9 mouse cellular contexts compared by ENCODE assay signal in genomic region chr9:57485774-57486173, GRCm38 (mm10). TPM values are rescaled to one million over a fixed set of nuclear protein-coding genes. Genes with fewer than 3 reads are reported as not detected.
DNase-seq lines count a peak whose midpoint lies in the region; ATAC-seq and TF ChIP-seq lines count a peak whose summit lies in the region.
"Had no signal": no experiment of that assay in that cellular context is flagged by ENCODE, and none has a peak within 500 bp of the region (broad histone marks: within the 10 kb centered on the region; RNA-seq: fewer than 3 reads in every experiment).

No protein-coding gene starts in this region.

- no peak for ATAC-seq in embryonic facial prominence, embryonic 11.5 days (replicated peaks; ENCODE audit: insufficient number of reproducible peaks, low FRiP score, low TSS enrichment, low read depth)
- ATAC-seq in liver, embryonic 14.5 days (ENCODE audit: insufficient read depth): no peak
- ATAC-seq in neutrophil, adult 5-6 weeks (ENCODE audit: extremely low read depth, insufficient number of reproducible peaks, low FRiP score, poor library complexity, severe bottlenecking): peak; percentile 75

- peak; percentile 97 for TF ChIP-seq CTCF in liver, embryonic 14.5 days (IDR thresholded peaks at IDR 0.05; ENCODE audit: low read depth)

- no peak for TF ChIP-seq EP300 in liver, embryonic 14.5 days (IDR thresholded peaks at IDR 0.05; ENCODE audit: low read depth)

- no peaks in the 10 kb centered on the region for H3K36me3 ChIP-seq in embryonic facial prominence, embryonic 11.5 days (replicated peaks; ENCODE audit: control insufficient read depth, insufficient read depth, low read depth, low read length)
- H3K36me3 ChIP-seq in liver, embryonic 14.5 days (replicated peaks; ENCODE audit: control insufficient read depth, insufficient read depth, low read depth): no peaks in the 10 kb centered on the region
- H3K36me3 ChIP-seq: embryonic facial prominence, embryonic 15.5 days had no signal

- no peak overlapping the region for H3K4me3 ChIP-seq in embryonic facial prominence, embryonic 11.5 days (ENCODE audit: low read depth, low read length)
- no peak overlapping the region for H3K4me3 ChIP-seq in liver, embryonic 14.5 days (ENCODE audit: insufficient read depth in 1 of 2, low read depth in 2 of 2, low read length in 2 of 2)
- H3K4me3 ChIP-seq: embryonic facial prominence, embryonic 15.5 days had no signal

- 0 out of 2 replicates have a peak overlapping the region, but pooled peaks have one; percentile 25 for H3K9ac ChIP-seq in embryonic facial prominence, embryonic 11.5 days (replicated peaks; ENCODE audit: low read length)
- H3K9ac ChIP-seq in liver, embryonic 14.5 days (replicated peaks): no peak overlapping the region
- H3K9ac ChIP-seq: embryonic facial prominence, embryonic 15.5 days had no signal

- H3K4me1 ChIP-seq in embryonic facial prominence, embryonic 11.5 days (ENCODE audit: control insufficient read depth, insufficient read depth, low read length): no peaks in the 10 kb centered on the region
- H3K4me1 ChIP-seq in liver, embryonic 14.5 days (replicated peaks; ENCODE audit: control insufficient read depth in 2 of 2, insufficient read depth in 2 of 2, low read length in 1 of 2): no peaks in the 10 kb centered on the region
- H3K4me1 ChIP-seq: embryonic facial prominence, embryonic 15.5 days had no signal

- H3K4me2 ChIP-seq in embryonic facial prominence, embryonic 11.5 days (ENCODE audit: low read depth, low read length): no peak overlapping the region
- H3K4me2 ChIP-seq in liver, embryonic 14.5 days (ENCODE audit: low read depth): no peak overlapping the region
- H3K4me2 ChIP-seq: embryonic facial prominence, embryonic 15.5 days had no signal

- DNase-seq in CD4-positive helper T cell, adult 2 months (ENCODE audit: low read depth, low spot score): peak; percentile 74
- peak; percentile 85 to 86 for DNase-seq in adrenal gland, postnatal 36 days
- DNase-seq in embryonic facial prominence, embryonic 11.5 days (ENCODE audit: low spot score): peak; percentile 88
- DNase-seq in heart, adult 9 months (ENCODE audit: low spot score in 2 of 2): peak; percentile 40 to 73
- DNase-seq in kidney, postnatal 10 days: peak; percentile 91
- peak; percentile 47 to 59 (median 51) for DNase-seq in liver, embryonic 14.5 days (ENCODE audit: low read depth in 3 of 3, low spot score in 3 of 3)
- peak; percentile 81 for DNase-seq in testis, postnatal 14 days (ENCODE audit: low spot score)

- WGBS in embryonic facial prominence, embryonic 11.5 days: 15% methylated on average over 7 of the region's 7 CpGs
- WGBS in liver, embryonic 14.5 days (ENCODE audit: insufficient replicate concordance): 15% methylated on average over 7 of the region's 7 CpGs

- H3K9me3 ChIP-seq in embryonic facial prominence, embryonic 11.5 days (replicated peaks; ENCODE audit: control insufficient read depth, low read length): no peaks in the 10 kb centered on the region
- no peaks in the 10 kb centered on the region; the same call in 1 of the 2 replicates for H3K9me3 ChIP-seq in liver, embryonic 14.5 days (ENCODE audit: control insufficient read depth, low read length)
- H3K9me3 ChIP-seq: embryonic facial prominence, embryonic 15.5 days had no signal

- H3K27ac ChIP-seq in embryonic facial prominence, embryonic 11.5 days (replicated peaks; ENCODE audit: low read depth, low read length): no peak overlapping the region
- no peak overlapping the region for H3K27ac ChIP-seq in liver, embryonic 14.5 days
- H3K27ac ChIP-seq: embryonic facial prominence, embryonic 15.5 days had no signal

- no peaks in the 10 kb centered on the region for H3K27me3 ChIP-seq in embryonic facial prominence, embryonic 11.5 days (ENCODE audit: control insufficient read depth, insufficient read depth, low read length)
- no peaks in the 10 kb centered on the region; the same call in 1 of the 2 replicates for H3K27me3 ChIP-seq in liver, embryonic 14.5 days (ENCODE audit: control insufficient read depth, insufficient read depth, low read length)
- H3K27me3 ChIP-seq: embryonic facial prominence, embryonic 15.5 days had no signal

RNA-seq across cellular contexts. Expression of gene Scamp5, which starts 17.9 kb away (rescaled TPM):
- 10 to 100 TPM in 1 of 2 experiments, 1 to 10 TPM in 1; 8.4 to 12.3 TPM for total RNA-seq in adrenal gland, postnatal 36 days (2021)
- polyA plus RNA-seq in embryonic facial prominence, embryonic 11.5 days (2014; fragmentation: Nextera tagmentation; extraction: Ambion mirVana): 6.9 and 7.4 TPM in 2 replicates
- 9.1 and 9.2 TPM in 2 replicates for polyA plus RNA-seq in liver, embryonic 14.5 days (2012; rRNA removed)
- polyA plus RNA-seq in liver, embryonic 14.5 days (2014; fragmentation: Nextera tagmentation; extraction: Ambion mirVana): 4.5 and 5.2 TPM in 2 replicates
- total RNA-seq in neutrophil, adult 5-6 weeks (2017): not detected in 2 replicates

RNA-seq across cellular contexts. Expression of gene Rpp25, which starts 18.1 kb away (rescaled TPM):
- 1 to 10 TPM; 1.4 to 4.0 TPM for total RNA-seq in adrenal gland, postnatal 36 days (2021)
- 0.91 and 2.1 TPM in 2 replicates for polyA plus RNA-seq in embryonic facial prominence, embryonic 11.5 days (2014; fragmentation: Nextera tagmentation; extraction: Ambion mirVana)
- polyA plus RNA-seq in liver, embryonic 14.5 days (2012; rRNA removed): 0.09 and 0.18 TPM in 2 replicates
- 0.39 and 0.54 TPM in 2 replicates for polyA plus RNA-seq in liver, embryonic 14.5 days (2014; fragmentation: Nextera tagmentation; extraction: Ambion mirVana)
- total RNA-seq in neutrophil, adult 5-6 weeks (2017): not detected in 2 replicates

RNA-seq across cellular contexts. Expression of gene Cox5a, which starts 35.3 kb away (rescaled TPM):
- 100 to 1,000 TPM; 547 to 578 TPM for total RNA-seq in adrenal gland, postnatal 36 days (2021)
- 585 and 615 TPM in 2 replicates for polyA plus RNA-seq in embryonic facial prominence, embryonic 11.5 days (2014; fragmentation: Nextera tagmentation; extraction: Ambion mirVana)
- 104 and 121 TPM in 2 replicates for polyA plus RNA-seq in liver, embryonic 14.5 days (2012; rRNA removed)
- polyA plus RNA-seq in liver, embryonic 14.5 days (2014; fragmentation: Nextera tagmentation; extraction: Ambion mirVana): 316 and 317 TPM in 2 replicates
- 31.7 and 34.9 TPM in 2 replicates for total RNA-seq in neutrophil, adult 5-6 weeks (2017)

RNA-seq across cellular contexts. Expression of gene Ppcdc, which starts 45.9 kb away (rescaled TPM):
- 10 to 100 TPM; 14.0 to 19.4 TPM for total RNA-seq in adrenal gland, postnatal 36 days (2021)
- 17.9 and 19.9 TPM in 2 replicates for polyA plus RNA-seq in embryonic facial prominence, embryonic 11.5 days (2014; fragmentation: Nextera tagmentation; extraction: Ambion mirVana)
- 9.4 and 10.0 TPM in 2 replicates for polyA plus RNA-seq in liver, embryonic 14.5 days (2012; rRNA removed)
- polyA plus RNA-seq in liver, embryonic 14.5 days (2014; fragmentation: Nextera tagmentation; extraction: Ambion mirVana): 7.4 and 9.4 TPM in 2 replicates
- 63.6 and 70.3 TPM in 2 replicates for total RNA-seq in neutrophil, adult 5-6 weeks (2017)

RNA-seq across cellular contexts. Expression of gene Fam219b, which starts 51.6 kb away (rescaled TPM):
- total RNA-seq in adrenal gland, postnatal 36 days (2021): 10 to 100 TPM; 25.2 to 26.3 TPM
- polyA plus RNA-seq in embryonic facial prominence, embryonic 11.5 days (2014; fragmentation: Nextera tagmentation; extraction: Ambion mirVana): 15.3 and 15.8 TPM in 2 replicates
- polyA plus RNA-seq in liver, embryonic 14.5 days (2012; rRNA removed): 2.0 and 3.1 TPM in 2 replicates
- 4.8 and 5.9 TPM in 2 replicates for polyA plus RNA-seq in liver, embryonic 14.5 days (2014; fragmentation: Nextera tagmentation; extraction: Ambion mirVana)
- 13.8 and 15.0 TPM in 2 replicates for total RNA-seq in neutrophil, adult 5-6 weeks (2017)

Comparison
In these comparisons a context has a peak if more than half of its experiments do, and no peak if none do; other contexts are left out.
1. RNA of gene Cox5a, which starts 35.3 kb away (total RNA-seq): 547 to 578 TPM in adrenal gland, postnatal 36 days; 31.7 to 34.9 TPM in neutrophil, adult 5-6 weeks; every median in the first group is over 10 times any median in the second.
2. Peak in every context shown above with its lines, with median percentiles within 50 percentile points of each other: DNase-seq.